8 mouse cellular contexts compared by ENCODE assay signal in genomic region chr13:63112598-63113372, GRCm38 (mm10).
A peak's percentile ranks its signal among the peaks of the same experiment; 100 is the strongest.
DNase-seq lines count a peak whose midpoint lies in the region; ATAC-seq and TF ChIP-seq lines count a peak whose summit lies in the region.

No protein-coding gene starts in this region.

- no peak; the same call in 1 of the 2 replicates for TF ChIP-seq POLR2A in embryonic fibroblast, embryonic 13.5 days (IDR thresholded peaks at IDR 0.05; ENCODE audit: low read depth, low read length)

- peak; percentile 41 for DNase-seq in forebrain, embryonic 14.5 days (ENCODE audit: low spot score)
- peak; percentile 87 for DNase-seq in 416B (ENCODE audit: low read depth)
- DNase-seq in liver, embryonic 13.5 days: no peak
- no peak for DNase-seq in right cerebral cortex, postnatal 14 days
- no peak for DNase-seq in testis, postnatal 14 days (ENCODE audit: low spot score)
- no peak for DNase-seq in urinary bladder, postnatal 4 days (ENCODE audit: low spot score in 2 of 2)

- 32% methylated on average over 10 of the region's 10 CpGs for WGBS in forebrain, embryonic 14.5 days
- WGBS in forebrain, embryonic 16.5 days: 32% methylated on average over 10 of the region's 10 CpGs
- WGBS in liver, embryonic 13.5 days (ENCODE audit: insufficient replicate concordance): 47% methylated on average over 10 of the region's 10 CpGs

- no peaks in the 10 kb centered on the region for H3K27me3 ChIP-seq in forebrain, embryonic 14.5 days (replicated peaks; ENCODE audit: control insufficient read depth, insufficient read depth, low read length)
- H3K27me3 ChIP-seq in forebrain, embryonic 16.5 days (replicated peaks; ENCODE audit: control insufficient read depth, insufficient read depth, low read length): no peaks in the 10 kb centered on the region
- no peaks in the 10 kb centered on the region for H3K27me3 ChIP-seq in liver, embryonic 13.5 days

- TF ChIP-seq CTCF in embryonic fibroblast, embryonic 13.5 days (IDR thresholded peaks at IDR 0.05; ENCODE audit: borderline replicate concordance, insufficient read depth, low read length): no peak

- no peaks in the 10 kb centered on the region for H3K36me3 ChIP-seq in forebrain, embryonic 14.5 days (ENCODE audit: control insufficient read depth, insufficient read depth, low read length)
- no peaks in the 10 kb centered on the region for H3K36me3 ChIP-seq in forebrain, embryonic 16.5 days (ENCODE audit: control insufficient read depth, insufficient read depth)
- no peaks in the 10 kb centered on the region for H3K36me3 ChIP-seq in liver, embryonic 13.5 days

- no peak for ATAC-seq in forebrain, embryonic 14.5 days
- ATAC-seq in forebrain, embryonic 16.5 days: no peak
- no peak for ATAC-seq in liver, embryonic 13.5 days (ENCODE audit: low read depth)

- no peak overlapping the region for H3K9ac ChIP-seq in forebrain, embryonic 14.5 days (ENCODE audit: low read length)
- H3K9ac ChIP-seq in forebrain, embryonic 16.5 days (replicated peaks; ENCODE audit: low read depth, low read length): no peak overlapping the region
- 0 out of 2 replicates have a peak overlapping the region, but pooled peaks have one; percentile 1 for H3K9ac ChIP-seq in liver, embryonic 13.5 days

- H3K27ac ChIP-seq in forebrain, embryonic 14.5 days (ENCODE audit: low read depth, low read length): no peak overlapping the region
- H3K27ac ChIP-seq in forebrain, embryonic 16.5 days (ENCODE audit: low read length): no peak overlapping the region
- peak overlapping the region; percentile 96 for H3K27ac ChIP-seq in embryonic fibroblast, embryonic 13.5 days (ENCODE audit: insufficient read depth, low read length)
- no peak overlapping the region for H3K27ac ChIP-seq in liver, embryonic 13.5 days

- H3K4me1 ChIP-seq in forebrain, embryonic 14.5 days (ENCODE audit: control insufficient read depth, insufficient read depth, low read length): 0 out of 2 replicates have a peak, but pooled peaks cover 5% of the 10 kb centered on the region
- H3K4me1 ChIP-seq in forebrain, embryonic 16.5 days (replicated peaks; ENCODE audit: control insufficient read depth, insufficient read depth, low read length): peaks cover 10% of the 10 kb centered on the region
- H3K4me1 ChIP-seq in embryonic fibroblast, embryonic 13.5 days (ENCODE audit: control insufficient read depth, insufficient read depth, low read length): peaks cover 25% of the 10 kb centered on the region
- peaks cover 30% of the 10 kb centered on the region for H3K4me1 ChIP-seq in liver, embryonic 13.5 days (replicated peaks)

- no peaks in the 10 kb centered on the region for H3K9me3 ChIP-seq in forebrain, embryonic 14.5 days (replicated peaks; ENCODE audit: control insufficient read depth, low read length)
- H3K9me3 ChIP-seq in forebrain, embryonic 16.5 days (ENCODE audit: control insufficient read depth, low read length): no peaks in the 10 kb centered on the region
- H3K9me3 ChIP-seq in liver, embryonic 13.5 days (replicated peaks): no peaks in the 10 kb centered on the region

- H3K4me3 ChIP-seq in forebrain, embryonic 14.5 days (ENCODE audit: low read depth, low read length): no peak overlapping the region
- no peak overlapping the region for H3K4me3 ChIP-seq in forebrain, embryonic 16.5 days (replicated peaks; ENCODE audit: low read length)
- no peak overlapping the region for H3K4me3 ChIP-seq in embryonic fibroblast, embryonic 13.5 days (ENCODE audit: insufficient read depth, low read length)
- no peak overlapping the region for H3K4me3 ChIP-seq in liver, embryonic 13.5 days (replicated peaks)

- no peak overlapping the region for H3K4me2 ChIP-seq in forebrain, embryonic 14.5 days (ENCODE audit: low read length)
- no peak overlapping the region for H3K4me2 ChIP-seq in forebrain, embryonic 16.5 days (ENCODE audit: low read length)
- no peak overlapping the region for H3K4me2 ChIP-seq in liver, embryonic 13.5 days

Comparison
In these comparisons a context has a peak if more than half of its experiments do, and no peak if none do; other contexts are left out.
1. DNase-seq: peak in forebrain, embryonic 14.5 days (single experiment) and 416B (single experiment); none in liver, embryonic 13.5 days (single experiment), right cerebral cortex, postnatal 14 days (single experiment), testis, postnatal 14 days (single experiment) and urinary bladder, postnatal 4 days (0 of 2).